Mouse (Mus musculus) kidney, embryonic 14.5 days (tissue): ENCODE measurements around the gene B4galt1. TPM values are rescaled to one million over a fixed set of nuclear protein-coding genes. Genes with fewer than 3 reads are reported as not detected.

ENCODE experiments used
- ATAC-seq: fragments of 200-750 bp; cut with Nextera tagmentation; 2 replicates; pipeline ENCODE4 v1.8.0; 2017; ENCODE audit warnings: moderate number of reproducible peaks, mild to moderate bottlenecking, moderate TSS enrichment, moderate library complexity; ENCODE audit not compliant: low FRiP score, low TSS enrichment
- H3K27ac ChIP-seq: fragments of 300-500 bp; sonication (generic); 2 replicates; pipeline ENCODE4 v1.5.1; 2014; ENCODE audit warnings: low read depth, mild to moderate bottlenecking, low read length, moderate library complexity, mixed read lengths
- H3K27me3 ChIP-seq: fragments of 300-500 bp; sonication (generic); 2 replicates; pipeline ENCODE4 v1.6.1; 2014; ENCODE audit warnings: mild to moderate bottlenecking, low read length; ENCODE audit not compliant: control insufficient read depth, insufficient read depth
- H3K36me3 ChIP-seq: fragments of 300-500 bp; sonication (generic); 2 replicates; pipeline ENCODE4 v1.6.1; 2014; ENCODE audit warnings: low read length, mixed read lengths; ENCODE audit not compliant: control insufficient read depth, insufficient read depth
- H3K4me1 ChIP-seq: fragments of 300-500 bp; sonication (generic); 2 replicates; pipeline ENCODE4 v1.6.1; 2014; ENCODE audit warnings: low read length, mixed read lengths; ENCODE audit not compliant: control insufficient read depth, insufficient read depth
- H3K4me2 ChIP-seq: fragments of 300-500 bp; sonication (generic); replicated peaks from 2 replicates; pipeline ENCODE4 v1.6.1; 2014; ENCODE audit warnings: low read depth, mild to moderate bottlenecking, low read length
- H3K4me3 ChIP-seq: fragments of 300-500 bp; sonication (generic); 2 replicates; pipeline ENCODE4 v1.5.1; 2014; ENCODE audit warnings: mild to moderate bottlenecking, low read length
- H3K9ac ChIP-seq: fragments of 300-500 bp; sonication (generic); 2 replicates; pipeline ENCODE4 v1.6.1; 2014; ENCODE audit warnings: low read depth, mild to moderate bottlenecking, low read length, moderate library complexity
- H3K9me3 ChIP-seq: fragments of 300-500 bp; sonication (generic); 2 replicates; pipeline ENCODE4 v1.6.1; 2016; ENCODE audit warnings: low read length; ENCODE audit not compliant: control insufficient read depth
- WGBS: fragments of 180-500 bp; shearing (Covaris S2); extraction: QIAGEN DNeasy Blood & Tissue Kit; methylation state at CpG from one replicate; pipeline ENCODE4 v1.1.7; 2014; 5-methylcytosine and 5-hydroxymethylcytosine counted together
- polyA plus RNA-seq: library from polyadenylated mRNA; unstranded; fragments of >200 nt; fragmentation: Nextera tagmentation; extraction: Ambion mirVana; gene quantifications from 2 replicates; pipeline ENCODE4 v1.2.1, GENCODE M21; 2014

Gene B4galt1
- polyA plus RNA-seq: 36.0 and 45.8 TPM in 2 replicates

DNA sequence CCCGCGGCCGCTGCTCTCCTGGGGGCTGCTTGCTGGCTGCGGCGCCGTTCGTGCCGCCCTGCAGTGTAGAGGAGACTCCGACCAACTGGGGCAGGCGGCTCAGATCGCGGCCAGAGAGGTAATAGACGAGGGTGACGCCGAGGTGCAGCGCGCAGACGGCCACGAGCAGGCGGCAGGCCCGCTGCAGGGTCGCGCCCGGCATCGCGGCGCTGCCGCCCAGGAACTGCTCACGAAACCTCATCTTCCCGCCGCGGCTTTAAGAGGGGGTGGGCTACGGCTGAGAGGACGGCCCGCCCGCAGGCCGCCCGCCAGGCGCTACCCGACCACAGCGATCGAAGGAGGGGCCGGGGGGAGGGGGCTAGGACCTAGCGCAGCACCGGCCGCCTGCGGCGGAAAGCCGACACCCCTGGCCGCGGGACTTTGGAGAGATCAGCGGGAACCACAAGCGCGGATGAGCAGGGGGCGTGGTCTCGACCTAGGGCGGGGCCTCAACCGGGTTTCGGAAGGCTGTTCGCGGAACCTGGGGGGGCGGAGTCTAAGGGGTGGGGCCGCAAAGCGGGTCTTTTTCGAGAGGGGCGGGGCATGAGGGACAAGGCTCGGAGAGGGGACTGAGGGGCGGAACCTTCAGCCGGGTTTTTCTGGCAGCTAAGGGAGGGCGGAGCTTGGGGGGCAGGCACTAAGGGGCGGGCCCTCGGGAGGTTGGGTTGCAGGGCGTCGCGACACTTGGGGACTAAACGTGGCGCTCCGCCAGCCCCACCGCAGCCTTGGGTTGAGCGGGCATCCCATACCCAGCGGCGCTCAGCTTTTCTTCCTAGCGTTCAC lies at the start of gene B4galt1:
Gene B4galt1 (minus strand): TSS at position 441 of the 822 bp plus-strand sequence.
- Histone ChIP-seq H3K36me3 (no peaks in the 10 kb centered on the region), H3K4me2 (peak within 1 kb of the TSS; percentile 88), H3K9ac (peak within 1 kb of the TSS; percentile 89), H3K4me1 (peaks cover 30% of the 10 kb centered on the region), H3K27ac (peak within 1 kb of the TSS; percentile 94), H3K4me3 (peak within 1 kb of the TSS; percentile 84), H3K9me3 (no peaks in the 10 kb centered on the region), H3K27me3 (no peaks in the 10 kb centered on the region)
- under 1% methylated on average over 74 of the region's 83 CpGs for WGBS
- ATAC-seq: peak; percentile 97

DNA sequence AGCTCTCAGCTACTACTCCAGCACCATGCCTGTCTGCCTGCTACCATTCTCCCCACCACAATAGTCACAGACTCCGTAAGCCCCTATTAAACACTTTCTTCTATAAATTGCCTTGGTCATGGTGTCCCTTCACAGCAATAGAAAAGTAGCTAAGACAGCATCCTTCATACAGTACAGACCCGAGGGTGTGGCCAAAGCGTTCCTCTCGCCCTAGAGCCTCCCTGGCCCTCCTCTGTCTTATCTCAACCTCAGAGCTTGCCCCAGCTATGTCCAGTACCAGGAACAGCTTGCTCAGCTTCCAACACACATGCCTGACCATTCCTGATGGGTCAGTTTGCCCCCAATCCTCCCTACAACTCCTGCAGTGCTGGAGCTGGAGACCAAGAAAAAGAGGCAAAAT lies 46.8 kb upstream of the B4galt1 start:
- H3K9ac ChIP-seq: no peak overlapping the region
- WGBS: 96% methylated on average over 4 of the region's 4 CpGs
- no peaks in the 10 kb centered on the region for H3K4me1 ChIP-seq
- H3K36me3 ChIP-seq: no peaks in the 10 kb centered on the region
- H3K9me3 ChIP-seq: no peaks in the 10 kb centered on the region
- no peak overlapping the region for H3K4me3 ChIP-seq
- ATAC-seq: no peak
- H3K4me2 ChIP-seq: no peak overlapping the region
- no peak overlapping the region for H3K27ac ChIP-seq
- no peaks in the 10 kb centered on the region for H3K27me3 ChIP-seq

DNA sequence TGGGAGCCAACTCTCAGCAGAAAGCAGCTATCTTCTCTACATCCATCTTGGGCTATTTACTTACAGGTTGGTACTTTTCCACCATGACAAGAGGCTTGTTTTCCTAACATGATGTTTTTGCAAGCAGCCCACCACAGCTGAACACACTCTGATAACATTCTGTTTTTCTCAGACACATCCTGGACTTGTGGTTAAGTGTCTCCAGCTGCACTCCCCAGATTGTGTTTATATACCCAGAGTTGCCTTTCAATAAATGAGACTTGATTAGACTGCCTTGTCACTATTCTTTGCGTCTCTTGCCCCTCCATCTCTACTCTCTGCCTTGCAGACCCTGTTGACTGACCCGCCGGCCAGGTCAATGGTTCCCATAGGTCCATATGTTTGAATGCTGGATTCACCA lies 46.3 kb upstream of the B4galt1 start:
- Histone ChIP-seq H3K4me3 (no peak overlapping the region), H3K36me3 (no peaks in the 10 kb centered on the region), H3K9ac (no peak overlapping the region), H3K4me2 (no peak overlapping the region), H3K4me1 (no peaks in the 10 kb centered on the region), H3K9me3 (no peaks in the 10 kb centered on the region), H3K27me3 (no peaks in the 10 kb centered on the region), H3K27ac (no peak overlapping the region)
- no peak for ATAC-seq
- 91% methylated on average over 3 of the region's 3 CpGs for WGBS

DNA sequence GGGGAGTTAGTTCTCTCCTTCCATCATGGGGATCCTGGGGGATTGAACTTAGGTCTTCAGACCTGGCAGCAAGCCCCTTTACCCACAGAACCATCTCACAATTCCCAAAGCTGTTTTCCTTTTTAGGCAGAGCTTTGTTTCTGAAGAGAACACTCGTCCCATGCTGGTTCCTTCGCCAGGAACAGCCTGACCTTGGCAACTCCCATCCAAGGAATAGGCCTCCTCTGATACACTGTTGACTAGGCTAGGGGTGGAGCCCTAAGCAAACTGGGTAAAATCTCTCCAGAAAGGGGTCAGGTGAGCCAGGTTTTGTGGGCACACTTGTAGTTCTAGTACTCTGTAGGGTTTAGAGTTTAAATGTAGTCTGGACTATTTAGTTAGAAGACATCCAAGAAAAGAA lies 45.5 kb upstream of the B4galt1 start:
- no peak overlapping the region for H3K27ac ChIP-seq
- H3K4me3 ChIP-seq: no peak overlapping the region
- H3K4me1 ChIP-seq: no peaks in the 10 kb centered on the region
- ATAC-seq: no peak
- no peaks in the 10 kb centered on the region for H3K36me3 ChIP-seq
- H3K9me3 ChIP-seq: no peaks in the 10 kb centered on the region
- no peaks in the 10 kb centered on the region for H3K27me3 ChIP-seq
- no peak overlapping the region for H3K9ac ChIP-seq
- no peak overlapping the region for H3K4me2 ChIP-seq
- 73% methylated on average over 2 of the region's 2 CpGs for WGBS

DNA sequence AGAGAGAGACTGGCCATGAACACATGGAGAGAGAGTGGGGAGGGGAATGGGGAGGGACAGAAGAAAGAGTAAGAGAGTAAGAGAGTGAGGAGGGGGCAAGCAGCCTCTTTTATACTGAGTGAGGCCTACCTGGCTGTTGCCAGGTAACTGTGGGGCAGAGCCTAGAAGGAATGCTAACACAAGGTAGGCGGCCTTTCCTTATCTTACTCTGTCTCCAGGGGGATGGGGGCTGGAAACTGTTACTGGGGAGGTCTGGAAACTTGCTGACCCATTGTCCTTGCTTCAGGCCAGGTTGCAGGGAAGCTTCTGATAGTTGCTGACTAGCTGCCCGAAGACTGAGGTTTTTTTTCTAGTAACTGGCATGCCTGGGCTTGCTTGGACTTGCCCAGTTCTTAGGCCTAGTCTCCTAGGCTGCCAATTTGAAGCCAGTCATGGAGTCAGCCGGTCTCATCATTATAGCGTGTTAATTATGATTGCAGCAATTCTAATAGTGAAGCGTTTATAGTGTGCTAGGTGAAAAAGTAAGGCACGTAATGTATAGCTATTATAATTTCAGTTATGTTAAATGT lies 44.8 kb upstream of the B4galt1 start:
- Histone ChIP-seq H3K4me2 (no peak overlapping the region), H3K36me3 (no peaks in the 10 kb centered on the region), H3K9me3 (no peaks in the 10 kb centered on the region), H3K27me3 (no peaks in the 10 kb centered on the region), H3K27ac (no peak overlapping the region), H3K9ac (no peak overlapping the region), H3K4me1 (no peaks in the 10 kb centered on the region), H3K4me3 (no peak overlapping the region)
- no peak for ATAC-seq
- 84% methylated on average over 6 of the region's 6 CpGs for WGBS

DNA sequence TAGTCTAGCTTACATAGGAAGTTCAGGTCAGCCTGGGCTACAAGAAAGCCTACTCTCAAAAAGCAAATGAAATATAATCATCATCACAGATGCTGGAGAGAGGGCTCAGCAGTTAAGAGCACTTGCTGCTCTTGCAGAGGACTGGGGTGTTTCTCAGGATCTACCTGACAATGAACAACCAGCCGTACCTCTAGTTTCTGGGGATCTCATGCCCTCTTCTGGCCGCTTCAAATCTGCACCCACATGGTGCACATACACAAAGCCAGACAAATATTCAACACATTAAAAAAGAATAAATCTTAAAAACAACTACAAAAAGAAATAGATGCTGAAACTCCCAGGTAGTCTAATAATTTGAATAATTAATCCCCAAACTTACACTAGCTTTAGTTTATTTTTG lies 41.8 kb upstream of the B4galt1 start:
- H3K9me3 ChIP-seq: no peaks in the 10 kb centered on the region
- 96% methylated on average over 2 of the region's 2 CpGs for WGBS
- no peak for ATAC-seq

DNA sequence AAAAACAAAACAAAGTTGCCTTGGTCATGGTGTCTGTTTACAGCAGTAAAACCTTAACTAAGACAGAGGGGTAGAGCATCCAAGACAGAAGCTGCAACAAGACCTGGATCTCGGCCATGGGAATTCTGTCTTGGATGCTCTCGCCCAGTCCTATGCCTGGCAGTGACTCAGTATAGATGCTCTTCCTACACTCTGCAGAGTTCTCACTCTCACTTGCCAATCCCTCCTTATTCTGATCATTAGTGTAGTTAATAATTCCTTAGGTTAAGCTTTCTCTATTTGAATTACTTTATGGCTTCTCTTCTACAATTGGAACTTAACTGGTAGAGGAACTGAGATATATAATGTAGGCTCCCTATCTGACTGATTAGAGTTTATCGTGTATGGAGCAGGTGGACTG lies 41.3 kb upstream of the B4galt1 start:
- no peak overlapping the region for H3K4me3 ChIP-seq
- H3K4me2 ChIP-seq: no peak overlapping the region
- no peak overlapping the region for H3K9ac ChIP-seq
- H3K9me3 ChIP-seq: no peaks in the 10 kb centered on the region
- ATAC-seq: no peak
- H3K4me1 ChIP-seq: no peaks in the 10 kb centered on the region
- WGBS: 98% methylated on average over 3 of the region's 3 CpGs
- no peaks in the 10 kb centered on the region for H3K27me3 ChIP-seq
- no peaks in the 10 kb centered on the region for H3K36me3 ChIP-seq
- no peak overlapping the region for H3K27ac ChIP-seq

More for the DNA sequence above, 41.8 kb upstream of the B4galt1 start:
- Histone ChIP-seq H3K27me3 (no peaks in the 10 kb centered on the region), H3K4me2 (no peak overlapping the region), H3K4me1 (no peaks in the 10 kb centered on the region), H3K9ac (no peak overlapping the region), H3K4me3 (no peak overlapping the region), H3K36me3 (no peaks in the 10 kb centered on the region), H3K27ac (no peak overlapping the region)

DNA sequence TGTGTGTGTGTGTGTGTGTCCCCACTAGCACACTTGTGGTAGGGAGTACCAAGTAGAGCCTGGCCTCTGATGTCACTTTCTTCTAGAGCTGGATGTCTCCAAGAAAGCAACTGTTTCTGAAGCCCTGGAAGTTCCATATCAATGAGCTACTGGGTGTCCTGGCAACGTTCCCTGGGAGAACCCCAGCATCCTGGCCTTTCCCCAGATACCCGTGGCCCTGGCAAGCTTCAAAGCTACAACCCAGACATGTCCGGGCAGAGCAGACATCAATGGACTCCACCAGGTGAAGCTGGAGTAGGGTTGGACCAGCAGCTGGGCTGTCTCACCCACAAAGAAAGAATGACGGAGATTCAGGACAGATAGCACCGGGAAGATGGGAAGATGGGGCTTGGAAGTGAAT lies 37.4 kb upstream of the B4galt1 start:
- Histone ChIP-seq H3K27ac (no peak overlapping the region), H3K9me3 (no peaks in the 10 kb centered on the region), H3K4me3 (no peak overlapping the region), H3K4me1 (no peaks in the 10 kb centered on the region), H3K27me3 (no peaks in the 10 kb centered on the region), H3K9ac (no peak overlapping the region), H3K4me2 (no peak overlapping the region), H3K36me3 (no peaks in the 10 kb centered on the region)
- 84% methylated on average over 5 of the region's 5 CpGs for WGBS
- ATAC-seq: no peak

DNA sequence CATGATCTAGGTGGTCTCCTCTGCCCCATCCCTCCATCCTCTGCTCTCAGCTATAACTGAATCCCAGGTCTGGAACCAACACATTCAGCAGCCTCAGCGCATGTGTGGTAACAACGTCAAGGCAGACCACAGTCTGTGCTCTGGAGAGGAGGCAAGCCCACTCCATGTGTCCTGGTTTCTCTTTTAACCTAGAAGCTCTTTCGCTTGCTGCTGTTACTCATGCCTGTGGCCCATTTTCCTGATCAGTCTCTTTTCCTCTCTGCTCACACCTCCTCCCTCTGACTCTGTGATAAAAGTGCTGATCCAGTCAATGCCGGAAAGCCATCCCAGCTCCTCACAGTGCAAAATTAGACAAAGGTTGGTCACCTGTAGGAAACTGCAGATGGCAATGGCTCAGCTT lies 36.2 kb upstream of the B4galt1 start:
- Histone ChIP-seq H3K4me1 (no peaks in the 10 kb centered on the region), H3K9me3 (no peaks in the 10 kb centered on the region), H3K27me3 (no peaks in the 10 kb centered on the region), H3K4me2 (no peak overlapping the region), H3K27ac (no peak overlapping the region), H3K4me3 (no peak overlapping the region), H3K9ac (no peak overlapping the region), H3K36me3 (no peaks in the 10 kb centered on the region)
- no peak for ATAC-seq
- WGBS: 90% methylated on average over 4 of the region's 4 CpGs
